Mouse (Mus musculus): ENCODE data around the gene Padi1.

The Padi1 gene

DNA sequence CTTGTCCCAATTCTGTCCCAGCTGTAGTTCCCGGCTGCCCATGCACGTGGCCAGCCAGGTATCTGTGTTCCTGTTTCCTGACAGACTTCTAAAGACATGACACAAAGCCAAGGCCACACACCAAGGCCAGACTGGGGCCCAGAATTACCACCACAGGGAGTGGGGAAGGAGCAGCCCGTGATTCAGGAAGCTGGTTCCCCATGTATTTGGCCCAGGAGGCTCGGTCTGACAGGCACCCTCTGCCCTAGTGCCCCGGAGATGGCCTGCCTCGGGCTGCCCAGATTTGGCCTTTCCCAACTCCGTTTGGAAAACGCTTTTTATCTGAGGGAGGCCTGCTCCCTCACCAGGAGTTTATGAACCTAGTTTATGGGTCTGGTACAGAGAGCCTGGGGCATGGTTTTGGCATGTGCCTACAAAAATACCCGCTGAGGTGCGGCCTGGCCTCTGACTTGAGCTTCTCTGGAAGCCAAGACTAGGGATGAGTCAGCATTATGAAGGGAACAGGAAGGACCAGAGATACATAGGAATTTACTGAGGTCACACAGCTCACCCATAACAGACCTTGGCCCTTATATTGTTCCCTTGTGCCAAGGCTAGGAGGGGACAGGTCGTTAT lies 16.6 kb upstream of the Padi1 start:
- in situ Hi-C loops (cut with MboI, MseI), result no loop called here

- in situ Hi-C loops (cut with MboI, MseI), result no loop called here
These were observed 15.2 kb upstream of the Padi1 start for GRCm38 (mm10) chr4:140860767-140861147.

GRCm38 (mm10) chr4:140860125-140860766 lies 14.7 kb upstream of the Padi1 start:
- in situ Hi-C loops (cut with MboI, MseI), result no loop called here

DNA sequence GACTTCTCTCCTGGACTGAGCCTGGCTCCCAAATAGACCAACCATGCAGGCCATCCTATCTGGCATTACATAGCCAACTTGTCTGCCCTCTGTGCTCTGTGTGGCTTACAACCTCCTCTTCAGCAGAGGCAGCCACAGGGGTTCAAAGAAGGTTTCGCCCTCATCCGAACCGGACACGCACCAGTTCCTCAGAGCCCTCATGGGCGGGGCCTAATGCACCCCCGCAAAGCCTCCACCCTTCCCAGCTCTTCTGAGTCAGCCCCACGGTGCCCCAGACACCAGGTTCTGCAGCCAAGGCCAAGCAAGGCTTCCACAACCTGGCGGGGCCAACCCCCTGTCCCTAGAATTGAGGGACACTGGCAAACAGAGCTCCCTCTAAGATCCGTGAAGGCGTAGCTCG lies 13.7 kb upstream of the Padi1 start:
- in situ Hi-C loops (cut with MboI, MseI), result no loop called here

DNA sequence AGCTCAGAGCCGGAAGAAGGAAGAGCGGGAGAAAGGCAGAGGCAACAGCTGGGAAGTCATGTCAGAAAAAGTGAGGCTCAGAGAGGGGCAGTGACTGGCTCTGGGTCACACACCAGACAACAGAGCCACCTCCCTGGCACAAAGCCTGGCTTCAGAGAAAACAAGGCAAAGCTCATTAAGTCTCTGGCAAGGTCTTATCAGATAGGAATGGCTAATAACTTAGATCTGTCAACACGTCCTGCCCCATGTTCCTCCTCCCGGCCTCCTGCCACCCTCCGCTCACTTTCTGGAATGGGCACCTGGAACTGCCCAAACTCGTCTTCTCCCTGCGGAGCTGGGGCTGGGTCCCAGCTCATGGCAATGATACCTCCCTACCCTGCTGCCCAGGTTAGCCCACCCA lies 12.2 kb upstream of the Padi1 start:
- in situ Hi-C loops (cut with MboI, MseI), result no loop called here

GRCm38 (mm10) chr4:140857041-140857440 lies 11.5 kb upstream of the Padi1 start:
- in situ Hi-C loops (cut with MboI, MseI), result no loop called here

DNA sequence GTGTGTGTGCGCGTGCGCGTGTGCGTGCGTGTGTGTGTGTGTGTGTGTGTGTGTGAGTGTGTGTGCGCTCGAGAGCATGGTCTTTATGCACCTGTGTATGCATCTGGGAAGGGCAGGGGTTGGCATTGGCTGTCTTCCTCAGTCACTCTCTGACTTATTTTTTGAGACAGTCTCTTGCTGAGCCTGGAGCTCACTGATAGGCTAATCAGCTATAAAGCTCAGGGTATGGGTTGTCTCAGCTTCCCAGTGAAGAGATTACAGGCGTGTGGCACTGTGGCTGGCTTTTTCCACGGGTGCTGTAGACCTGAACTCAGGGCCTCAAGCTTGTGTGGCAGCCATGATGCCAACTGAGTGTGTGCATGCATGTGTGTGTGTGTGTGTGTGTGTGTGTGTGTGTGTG lies 9.6 kb upstream of the Padi1 start:
- in situ Hi-C loops (cut with MboI, MseI), result no loop called here

- in situ Hi-C loops (cut with MboI, MseI), result no loop called here
These were observed 8.9 kb upstream of the Padi1 start for GRCm38 (mm10) chr4:140854455-140854864.

GRCm38 (mm10) chr4:140853626-140854025 lies 8.0 kb upstream of the Padi1 start:
- in situ Hi-C loops (cut with MboI, MseI), result no loop called here

GRCm38 (mm10) chr4:140849310-140849709 lies 3.7 kb upstream of the Padi1 start:
- in situ Hi-C loops (cut with MboI, MseI), result no loop called here

DNA sequence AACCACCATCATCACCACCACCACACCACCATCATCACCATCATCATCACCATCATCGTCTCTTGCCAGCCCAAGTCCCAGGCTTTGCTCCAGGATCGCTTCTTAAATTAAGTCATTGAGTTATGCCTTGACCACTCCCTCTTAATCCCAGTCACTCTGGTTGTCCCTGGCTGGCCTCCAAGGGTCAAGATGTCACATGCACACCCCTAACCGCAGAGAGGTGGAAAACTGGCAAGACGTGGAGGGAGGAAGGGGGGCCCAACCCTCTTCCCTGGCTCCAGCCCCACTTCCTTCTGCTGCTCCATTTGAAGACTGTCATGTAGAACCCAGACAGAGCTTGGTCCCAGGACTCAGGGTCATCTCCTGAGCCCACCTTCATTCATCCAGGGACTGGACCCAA lies 587 bp downstream of the Padi1 start:
- in situ Hi-C loops (cut with MboI, MseI), result no loop called here

DNA sequence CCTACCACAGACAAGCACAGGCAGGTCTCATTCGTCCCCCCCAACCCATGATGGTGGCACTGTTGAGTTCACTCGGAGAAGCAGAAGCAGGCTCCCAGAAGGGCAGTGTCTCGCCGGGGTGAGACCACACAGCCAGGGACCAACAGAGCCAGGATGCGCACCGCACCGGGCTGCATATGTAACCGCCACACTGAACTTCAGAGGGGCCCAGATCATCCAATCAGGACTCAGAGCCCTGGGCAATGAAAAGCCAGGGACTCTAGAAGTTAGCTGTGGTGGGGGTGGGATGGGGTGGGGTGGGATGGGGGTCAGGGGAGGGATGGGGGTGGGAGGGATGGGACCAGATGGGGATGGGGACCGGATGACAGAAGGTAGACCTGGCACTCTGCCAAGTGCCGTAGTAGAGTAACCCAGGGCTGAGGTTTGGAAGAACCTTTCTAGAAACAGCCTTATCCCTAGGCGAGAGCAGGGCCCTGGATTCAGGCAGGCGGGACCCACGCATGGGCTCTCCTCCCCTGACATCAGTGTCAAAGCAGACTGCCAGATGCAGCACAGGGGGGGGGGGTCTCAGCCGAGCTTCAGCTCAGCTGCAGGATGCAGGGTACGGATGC lies 1.8 kb downstream of the Padi1 start:
- in situ Hi-C loops (cut with MboI, MseI), result no loop called here

DNA sequence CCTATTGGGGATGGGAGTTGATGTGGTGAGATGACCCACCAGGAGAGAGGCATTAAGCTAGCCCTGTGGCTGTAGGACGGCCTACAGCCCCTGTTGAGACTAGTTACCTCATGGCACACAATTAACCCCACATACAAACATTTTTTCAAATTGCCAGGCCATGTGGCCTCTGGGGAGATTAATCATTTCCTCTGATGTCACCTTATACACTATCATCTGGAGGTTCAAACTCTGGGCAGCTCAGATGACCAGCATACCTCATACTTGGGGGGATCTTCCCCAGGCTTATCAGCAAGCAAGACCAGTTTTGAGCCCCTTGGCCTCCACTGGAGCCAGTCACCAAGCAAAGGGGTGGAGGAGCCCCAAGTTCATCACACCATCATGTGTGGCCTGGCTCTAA lies 2.7 kb downstream of the Padi1 start:
- in situ Hi-C loops (cut with MboI, MseI), result no loop called here

DNA sequence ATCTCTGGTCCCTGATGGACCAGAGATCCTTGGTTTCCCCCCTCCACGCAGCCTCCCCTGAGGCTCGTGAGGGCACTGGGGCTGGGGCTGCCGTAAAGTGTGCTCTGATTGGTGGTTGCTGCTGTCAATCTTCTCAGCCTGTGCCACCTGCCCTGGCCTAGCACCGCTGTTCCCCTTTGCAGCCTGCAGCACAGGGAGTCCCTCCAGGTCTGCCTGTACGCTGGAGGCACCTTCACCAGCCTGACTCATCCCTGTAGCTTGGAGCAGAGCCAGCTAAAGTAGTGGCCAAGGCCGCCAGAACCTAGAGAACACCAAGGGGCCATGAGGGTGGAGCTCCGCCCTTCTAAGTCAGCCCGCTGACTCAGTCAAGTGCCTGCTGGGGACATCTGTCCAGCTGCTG lies 7.7 kb downstream of the Padi1 start:
- in situ Hi-C loops (cut with MboI, MseI), result no loop called here

DNA sequence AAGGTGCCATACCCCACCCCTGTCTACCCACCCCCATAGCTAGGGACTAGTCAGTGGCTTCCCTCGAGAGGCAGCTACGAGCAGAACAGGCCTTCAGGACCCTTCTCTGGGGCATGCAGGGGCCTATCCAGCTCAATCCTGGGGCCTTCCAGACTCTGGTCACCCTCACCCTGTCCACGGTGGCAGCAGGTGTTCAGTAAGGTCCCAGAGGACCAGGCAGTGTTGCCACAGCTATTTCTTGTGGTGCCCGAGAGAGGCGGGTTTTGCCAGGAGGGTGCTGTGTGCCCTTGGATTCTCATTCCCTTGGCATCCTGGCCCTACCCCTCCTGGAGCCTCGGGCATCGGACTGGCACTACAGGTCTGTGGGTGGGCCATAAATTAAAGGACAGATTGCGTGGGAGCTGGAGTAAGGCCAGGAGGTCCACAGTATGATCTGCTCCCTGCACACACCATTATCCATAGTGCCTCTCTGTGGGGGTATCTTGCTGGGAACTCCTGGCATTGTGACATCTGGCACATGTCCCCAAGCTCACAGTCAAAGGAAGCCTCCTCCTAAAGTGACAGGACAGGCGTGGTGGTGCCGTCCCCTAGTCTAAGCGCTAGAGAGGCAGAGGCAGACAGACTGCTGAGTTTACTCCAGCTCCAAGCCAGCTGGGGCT lies 9.2 kb downstream of the Padi1 start:
- in situ Hi-C loops (cut with MboI, MseI), result no loop called here

DNA sequence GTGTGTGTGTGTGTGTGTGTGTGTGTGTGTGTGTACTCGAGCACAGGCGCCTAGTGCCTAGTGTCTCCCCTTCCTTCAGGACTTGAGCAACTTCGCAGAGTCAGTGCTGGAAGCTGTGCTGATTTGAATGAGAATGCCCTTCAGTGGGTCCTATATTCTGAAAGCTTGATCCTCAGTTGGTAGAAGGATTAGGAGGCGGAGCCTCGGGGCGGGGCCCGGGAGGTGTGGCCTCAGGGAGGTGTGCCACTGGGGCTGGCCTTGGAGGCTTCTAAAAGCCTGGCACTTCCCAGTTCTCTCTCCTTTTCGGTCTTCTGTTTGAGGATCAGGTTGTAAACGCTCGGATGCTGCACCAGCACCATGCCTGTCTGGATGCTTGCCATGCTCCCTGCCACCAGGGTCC lies 9.9 kb downstream of the Padi1 start:
- in situ Hi-C loops (cut with MboI, MseI), result no loop called here

- in situ Hi-C loops (cut with MboI, MseI), result no loop called here
These were observed 11.1 kb downstream of the Padi1 start for GRCm38 (mm10) chr4:140834327-140834934.

DNA sequence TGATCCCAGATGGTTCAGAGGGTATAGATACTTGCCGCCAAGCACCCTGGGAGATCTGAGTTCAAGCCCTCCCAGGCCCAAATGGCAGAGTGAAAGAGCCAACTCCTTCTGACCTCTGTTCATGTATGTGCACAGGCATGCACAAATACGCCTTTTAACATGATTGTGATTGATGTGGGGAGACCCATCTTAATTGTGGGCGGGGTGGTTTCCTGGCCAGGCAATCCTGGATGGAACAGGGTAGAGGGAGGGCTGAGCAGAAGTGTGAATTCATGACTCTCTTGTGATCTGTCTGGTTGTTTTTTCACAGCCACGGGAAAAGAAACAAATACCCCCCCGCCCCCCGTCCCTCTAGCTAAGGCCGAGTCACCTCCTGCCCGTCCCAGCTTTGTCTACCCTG lies 12.8 kb downstream of the Padi1 start:
- in situ Hi-C loops (cut with MboI, MseI), result no loop called here

DNA sequence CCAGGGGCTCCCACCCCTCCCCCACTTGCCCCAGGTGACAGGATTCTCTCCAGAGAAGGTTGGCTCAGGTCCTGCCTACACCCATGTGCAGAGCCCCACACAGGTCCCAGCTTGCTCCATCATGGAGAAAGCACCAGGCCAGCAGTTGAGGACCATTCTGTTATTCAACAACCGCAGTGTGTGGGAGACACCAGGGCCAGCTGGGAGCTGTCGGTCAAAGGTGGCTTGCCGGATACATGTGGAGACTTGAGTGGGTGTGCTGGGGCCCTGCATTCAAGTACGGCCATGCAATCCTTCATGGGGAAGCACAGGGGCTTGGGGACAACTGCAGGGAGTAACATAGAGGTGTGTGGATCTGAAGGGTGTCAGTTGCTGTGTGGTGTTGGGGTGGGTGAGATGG lies 13.8 kb downstream of the Padi1 start:
- in situ Hi-C loops (cut with MboI, MseI), result no loop called here

- in situ Hi-C loops (cut with MboI, MseI), result no loop called here
These were observed 18.3 kb downstream of the Padi1 start for GRCm38 (mm10) chr4:140827237-140827636.

DNA sequence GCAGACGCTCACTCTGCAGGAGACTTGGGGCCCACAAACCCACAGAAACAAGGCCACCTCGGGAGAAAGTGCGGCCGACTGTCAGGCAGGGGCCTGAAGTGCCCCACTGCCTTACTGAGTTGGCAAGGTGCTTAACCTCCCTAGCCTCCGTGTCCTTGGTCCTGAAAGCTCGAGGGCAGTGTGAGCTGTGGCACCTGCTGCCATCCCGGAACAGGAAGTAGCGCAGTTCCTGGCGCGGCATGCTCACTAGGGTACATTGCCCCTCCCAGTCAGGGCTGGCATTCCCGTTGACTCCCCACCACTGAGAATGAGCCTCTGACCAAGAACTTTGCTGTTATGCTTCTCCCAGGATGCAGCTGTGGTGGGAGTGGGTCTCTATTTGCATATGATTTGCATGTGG lies 19.6 kb downstream of the Padi1 start:
- in situ Hi-C loops (cut with MboI, MseI), result no loop called here

DNA sequence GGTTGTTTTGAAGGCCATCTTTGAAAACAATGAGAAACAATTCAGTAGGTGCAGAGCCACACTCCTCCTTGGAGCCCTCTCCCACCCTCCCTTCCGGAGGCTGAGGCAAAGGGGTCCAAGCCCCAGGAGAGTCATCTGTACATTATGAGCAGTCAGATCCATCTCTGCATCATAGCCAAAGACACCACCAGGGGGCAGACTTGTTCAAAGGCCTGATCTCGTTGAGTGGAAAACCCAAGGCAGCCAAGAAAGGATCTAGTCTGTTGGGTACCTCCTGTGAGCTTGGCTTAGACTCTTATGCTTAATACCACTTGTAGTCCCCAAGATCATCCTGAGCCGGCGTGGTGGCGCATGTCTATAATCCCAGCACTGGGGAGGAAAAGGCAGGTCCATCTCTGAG lies 23.6 kb downstream of the Padi1 start:
- in situ Hi-C loops (cut with MboI, MseI), result no loop called here

DNA sequence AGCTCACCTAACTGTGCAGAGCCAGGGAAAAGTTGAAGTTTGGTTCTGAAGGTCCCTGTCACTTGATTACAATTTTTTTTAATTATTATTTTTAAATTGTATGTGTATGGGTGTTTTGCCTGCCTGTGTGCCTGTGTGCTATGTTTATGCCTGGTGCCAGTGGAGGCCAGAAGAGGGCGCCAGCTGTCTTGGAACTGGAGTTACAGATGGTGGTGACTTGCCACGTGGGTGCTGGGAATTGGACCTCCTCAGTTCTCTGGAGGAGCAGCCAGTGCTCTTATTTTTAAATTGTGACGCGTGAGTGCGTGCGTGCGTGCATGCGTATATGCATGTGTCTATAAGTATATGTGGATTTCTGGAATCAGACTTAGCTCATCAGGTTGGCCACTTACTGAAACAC lies 28.2 kb downstream of the Padi1 start:
- in situ Hi-C loops (cut with MboI, MseI), result no loop called here

Measured in regulatory T cell (primary cell).